Mouse (Mus musculus) midbrain, embryonic 16.5 days (tissue): ENCODE measurements around the gene Kcnma1. TPM values are rescaled to one million over a fixed set of nuclear protein-coding genes. Genes with fewer than 3 reads are reported as not detected.
A peak's percentile ranks its signal among the peaks of the same experiment; 100 is the strongest.

Experiments
- ATAC-seq: fragments of 200-750 bp; cut with Nextera tagmentation; 2 replicates; pipeline ENCODE4 v1.8.0; 2017; ENCODE audit warnings: moderate TSS enrichment
- H3K27ac ChIP-seq: fragments of 300-500 bp; sonication (generic); 2 replicates; pipeline ENCODE4 v1.5.1; 2014; ENCODE audit warnings: mild to moderate bottlenecking, low read length, mixed read lengths
- H3K27me3 ChIP-seq: fragments of 300-500 bp; sonication (generic); 2 replicates; pipeline ENCODE4 v1.6.1; 2014; ENCODE audit warnings: low read depth, low read length, mixed read lengths; ENCODE audit not compliant: control insufficient read depth, insufficient read depth
- H3K36me3 ChIP-seq: fragments of 300-500 bp; sonication (generic); 2 replicates; pipeline ENCODE4 v1.6.1; 2014; ENCODE audit warnings: mild to moderate bottlenecking, low read length, moderate library complexity, mixed read lengths; ENCODE audit not compliant: control insufficient read depth, insufficient read depth
- H3K4me1 ChIP-seq: fragments of 300-500 bp; sonication (generic); 2 replicates; pipeline ENCODE4 v1.6.1; 2014; ENCODE audit warnings: mild to moderate bottlenecking, low read length, mixed read lengths; ENCODE audit not compliant: control insufficient read depth, insufficient read depth
- H3K4me2 ChIP-seq: fragments of 300-500 bp; sonication (generic); 2 replicates; pipeline ENCODE4 v1.6.1; 2014; ENCODE audit warnings: mild to moderate bottlenecking, low read length, mixed read lengths
- H3K4me3 ChIP-seq: fragments of 300-500 bp; sonication (generic); 2 replicates; pipeline ENCODE4 v1.5.1; 2014; ENCODE audit warnings: low read depth, mild to moderate bottlenecking, low read length, moderate library complexity, mixed read lengths
- H3K9ac ChIP-seq: fragments of 300-500 bp; sonication (generic); 2 replicates; pipeline ENCODE4 v1.6.1; 2014; ENCODE audit warnings: low read depth, low read length, mixed read lengths
- H3K9me3 ChIP-seq: fragments of 300-500 bp; sonication (generic); replicated peaks from 2 replicates; pipeline ENCODE4 v1.6.1; 2014; ENCODE audit warnings: mild to moderate bottlenecking, low read length, mixed read lengths; ENCODE audit not compliant: control insufficient read depth, poor library complexity, severe bottlenecking
- WGBS: fragments of 180-500 bp; shearing (Covaris S2); extraction: QIAGEN DNeasy Blood & Tissue Kit; methylation state at CpG from one replicate; pipeline ENCODE4 v1.1.7; 2014; 5-methylcytosine and 5-hydroxymethylcytosine counted together
- polyA plus RNA-seq: library from polyadenylated mRNA; unstranded; fragments of >200 nt; fragmentation: Nextera tagmentation; extraction: Ambion mirVana; gene quantifications from 2 replicates; pipeline ENCODE4 v1.2.1, GENCODE M21; 2015

Kcnma1 gene
- polyA plus RNA-seq, 1 experiment from 2014 or later: 18.4 TPM

- Histone ChIP-seq H3K27me3 (no peaks in the 10 kb centered on the region), H3K4me3 (no peak overlapping the region), H3K4me2 (no peak overlapping the region), H3K9me3 (no peaks in the 10 kb centered on the region), H3K4me1 (no peaks in the 10 kb centered on the region), H3K27ac (no peak overlapping the region), H3K9ac (no peak overlapping the region), H3K36me3 (no peaks in the 10 kb centered on the region)
- ATAC-seq: no peak
- 41% methylated on average over 12 of the region's 12 CpGs for WGBS
Measured at GRCm38 (mm10) chr14:23422481-23423040, 591.7 kb downstream of the Kcnma1 start.

- Histone ChIP-seq H3K4me3 (no peak overlapping the region), H3K9me3 (no peaks in the 10 kb centered on the region), H3K36me3 (no peaks in the 10 kb centered on the region), H3K4me1 (no peaks in the 10 kb centered on the region), H3K4me2 (no peak overlapping the region), H3K27ac (no peak overlapping the region), H3K9ac (no peak overlapping the region), H3K27me3 (no peaks in the 10 kb centered on the region)
- no peak for ATAC-seq
- WGBS: 90% methylated on average over 3 of the region's 3 CpGs
Measured at GRCm38 (mm10) chr14:23418955-23419354, 595.3 kb downstream of the Kcnma1 start.

GRCm38 (mm10) chr14:23407051-23407450 is 607.2 kb downstream of the Kcnma1 start:
- H3K9me3 ChIP-seq: no peaks in the 10 kb centered on the region
- H3K9ac ChIP-seq: no peak overlapping the region
- H3K4me1 ChIP-seq: no peaks in the 10 kb centered on the region
- no peak overlapping the region for H3K27ac ChIP-seq
- H3K27me3 ChIP-seq: no peaks in the 10 kb centered on the region
- no peak overlapping the region for H3K4me3 ChIP-seq
- WGBS: 92% methylated on average over 2 of the region's 2 CpGs
- H3K4me2 ChIP-seq: no peak overlapping the region
- H3K36me3 ChIP-seq: no peaks in the 10 kb centered on the region
- no peak for ATAC-seq

GRCm38 (mm10) chr14:23400777-23401469 is 613.4 kb downstream of the Kcnma1 start:
- Histone ChIP-seq H3K9ac (no peak overlapping the region), H3K27ac (no peak overlapping the region), H3K4me2 (no peak overlapping the region), H3K27me3 (no peaks in the 10 kb centered on the region), H3K4me3 (no peak overlapping the region), H3K9me3 (no peaks in the 10 kb centered on the region), H3K4me1 (no peaks in the 10 kb centered on the region), H3K36me3 (no peaks in the 10 kb centered on the region)
- peak; percentile 86; the same call in 1 of the 2 replicates for ATAC-seq
- 12% methylated on average over 6 of the region's 6 CpGs for WGBS

GRCm38 (mm10) chr14:23397642-23398041 is 616.6 kb downstream of the Kcnma1 start:
- Histone ChIP-seq H3K4me2 (no peak overlapping the region), H3K27ac (no peak overlapping the region), H3K4me3 (no peak overlapping the region), H3K9me3 (no peaks in the 10 kb centered on the region), H3K4me1 (no peaks in the 10 kb centered on the region), H3K36me3 (no peaks in the 10 kb centered on the region), H3K9ac (no peak overlapping the region), H3K27me3 (no peaks in the 10 kb centered on the region)
- no peak for ATAC-seq
- WGBS: 7% methylated on average over 1 of the region's 1 CpGs

GRCm38 (mm10) chr14:23391566-23391965 is 622.7 kb downstream of the Kcnma1 start:
- no peak for ATAC-seq

GRCm38 (mm10) chr14:23390768-23391167 is 623.5 kb downstream of the Kcnma1 start:
- no peak overlapping the region for H3K9ac ChIP-seq
- H3K9me3 ChIP-seq: no peaks in the 10 kb centered on the region
- no peaks in the 10 kb centered on the region; the same call in 1 of the 2 replicates for H3K27me3 ChIP-seq
- H3K4me3 ChIP-seq: no peak overlapping the region
- no peak overlapping the region for H3K4me2 ChIP-seq
- 59% methylated on average over 5 of the region's 5 CpGs for WGBS
- no peak for ATAC-seq
- no peak overlapping the region for H3K27ac ChIP-seq
- no peaks in the 10 kb centered on the region for H3K36me3 ChIP-seq
- peaks cover 16% of the 10 kb centered on the region; the same call in 1 of the 2 replicates for H3K4me1 ChIP-seq

More at GRCm38 (mm10) chr14:23391566-23391965, 622.7 kb downstream of the Kcnma1 start:
- H3K9ac ChIP-seq: no peak overlapping the region
- H3K27ac ChIP-seq: no peak overlapping the region
- no peaks in the 10 kb centered on the region; the same call in 1 of the 2 replicates for H3K27me3 ChIP-seq
- peaks cover 11% of the 10 kb centered on the region; the same call in 1 of the 2 replicates for H3K4me1 ChIP-seq
- 64% methylated on average over 3 of the region's 3 CpGs for WGBS
- no peak overlapping the region for H3K4me2 ChIP-seq
- H3K9me3 ChIP-seq: no peaks in the 10 kb centered on the region
- no peaks in the 10 kb centered on the region for H3K36me3 ChIP-seq
- no peak overlapping the region for H3K4me3 ChIP-seq

- no peak overlapping the region for H3K27ac ChIP-seq
- 50% methylated on average over 4 of the region's 4 CpGs for WGBS
- no peak overlapping the region for H3K9ac ChIP-seq
- peaks cover 17% of the 10 kb centered on the region; the same call in 1 of the 2 replicates for H3K4me1 ChIP-seq
- no peaks in the 10 kb centered on the region for H3K36me3 ChIP-seq
- H3K4me2 ChIP-seq: no peak overlapping the region
- ATAC-seq: no peak
- H3K4me3 ChIP-seq: no peak overlapping the region
- H3K27me3 ChIP-seq: no peaks in the 10 kb centered on the region; the same call in 1 of the 2 replicates
- no peaks in the 10 kb centered on the region for H3K9me3 ChIP-seq
Measured at GRCm38 (mm10) chr14:23390161-23390560, 624.1 kb downstream of the Kcnma1 start.

GRCm38 (mm10) chr14:23386786-23387185 is 627.5 kb downstream of the Kcnma1 start:
- Histone ChIP-seq H3K36me3 (no peaks in the 10 kb centered on the region), H3K9me3 (no peaks in the 10 kb centered on the region), H3K27ac (no peak overlapping the region), H3K27me3 (no peaks in the 10 kb centered on the region), H3K4me3 (no peak overlapping the region), H3K4me1 (peaks cover 20% of the 10 kb centered on the region; the same call in 1 of the 2 replicates), H3K4me2 (no peak overlapping the region), H3K9ac (no peak overlapping the region)
- no peak for ATAC-seq
- 98% methylated on average over 3 of the region's 3 CpGs for WGBS
